Mouse (Mus musculus) testis, adult 2 months (tissue): Measurements from ENCODE around the gene Scd4.

Experiments used
- CTCF ChIP-seq: fragments of 200-500 bp; IDR thresholded peaks from 2 replicates; pipeline ENCODE4 v1.5.1; 2012; ENCODE audit warnings: low read depth, mild to moderate bottlenecking, inconsistent platforms, low read length, moderate library complexity; ENCODE audit not compliant: control insufficient read depth, insufficient read depth, insufficient replicate concordance
- POLR2A ChIP-seq: fragments of 200-500 bp; IDR thresholded peaks from 2 replicates; pipeline ENCODE4 v1.6.1; 2012; ENCODE audit warnings: low read depth, mild to moderate bottlenecking, inconsistent platforms, low read length, moderate library complexity; ENCODE audit not compliant: control insufficient read depth

GRCm38 (mm10) chr19:44333991-44334390, 1.1 kb downstream of the Scd4 start:
- TF ChIP-seq CTCF (no peak), POLR2A (no peak)
